Mouse (Mus musculus) embryo, embryonic 10.5 days (tissue): ENCODE data around the gene Drd2.

Experiments
- DNase-seq: peaks from one replicate; pipeline ENCODE4 v3.0.0-alpha.2; 2015; ENCODE audit warnings: low spot score

The Drd2 gene

DNA sequence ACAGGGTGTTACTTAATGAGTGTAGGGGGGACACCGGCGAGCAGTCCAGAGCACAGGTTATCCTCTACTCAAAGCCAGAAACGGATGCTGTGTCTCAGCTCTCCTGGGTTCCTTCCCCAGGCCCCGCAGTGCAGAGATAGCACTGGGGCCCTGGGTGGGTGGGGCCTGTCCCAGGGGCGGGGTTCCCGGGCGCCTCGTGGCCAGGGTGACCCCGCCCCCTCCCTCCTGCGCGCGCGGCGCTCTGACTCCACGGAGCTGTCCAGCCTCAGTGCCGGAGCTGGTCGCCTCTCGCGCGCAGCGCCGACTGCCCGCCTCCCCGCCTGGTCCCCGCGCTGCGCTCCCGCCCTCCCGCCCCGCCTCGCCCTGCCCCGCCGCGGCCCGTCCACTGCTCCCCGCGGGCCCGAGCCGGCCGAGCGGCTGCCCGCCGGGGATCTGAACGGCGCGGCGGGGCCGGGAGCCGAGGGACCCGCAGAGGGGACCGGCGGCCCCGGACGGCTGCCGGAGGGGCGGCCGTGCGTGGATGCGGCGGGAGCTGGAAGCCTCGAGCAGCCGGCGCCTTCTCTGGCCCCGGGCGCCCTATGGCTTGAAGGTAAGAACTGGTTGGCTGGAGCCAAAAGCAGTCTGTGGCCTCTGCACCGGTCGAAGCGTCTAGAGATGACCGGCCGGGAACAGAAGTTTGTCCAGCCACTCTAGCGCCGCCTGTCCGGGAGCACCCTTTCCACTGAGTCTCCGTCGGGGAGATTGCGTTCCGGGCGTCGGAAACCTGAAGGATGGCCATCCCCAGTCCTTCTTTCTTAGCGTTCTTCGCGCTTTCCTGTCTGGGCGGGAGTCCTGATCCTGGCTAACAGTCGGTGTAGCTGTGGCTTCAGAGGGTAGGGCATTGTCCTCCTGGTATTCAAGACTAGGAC lies at the start of gene Drd2:
Gene Drd2, plus strand, starts transcription at position 492 of the 908 bp plus-strand sequence.
- peak; percentile 81 for DNase-seq

DNA sequence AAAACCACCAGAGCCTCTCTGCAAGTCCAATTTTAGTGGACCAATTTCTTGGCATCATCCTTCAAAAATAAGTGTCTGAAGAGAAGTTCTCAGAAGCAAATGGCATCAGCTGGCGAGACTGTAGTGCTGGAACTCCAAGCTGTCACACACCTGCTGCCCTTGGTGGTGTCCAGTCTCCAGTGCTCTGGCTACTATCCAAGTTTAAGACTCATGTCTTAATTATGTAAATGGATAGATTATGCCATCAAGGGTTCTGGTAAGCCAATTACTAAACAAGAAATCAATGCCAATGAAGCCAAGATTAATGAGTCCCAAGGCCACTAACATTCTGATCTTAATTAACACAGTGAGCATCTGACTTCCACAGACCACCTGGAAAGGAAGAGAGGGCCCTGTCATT lies 45.3 kb upstream of the Drd2 start:
- no peak for DNase-seq

DNA sequence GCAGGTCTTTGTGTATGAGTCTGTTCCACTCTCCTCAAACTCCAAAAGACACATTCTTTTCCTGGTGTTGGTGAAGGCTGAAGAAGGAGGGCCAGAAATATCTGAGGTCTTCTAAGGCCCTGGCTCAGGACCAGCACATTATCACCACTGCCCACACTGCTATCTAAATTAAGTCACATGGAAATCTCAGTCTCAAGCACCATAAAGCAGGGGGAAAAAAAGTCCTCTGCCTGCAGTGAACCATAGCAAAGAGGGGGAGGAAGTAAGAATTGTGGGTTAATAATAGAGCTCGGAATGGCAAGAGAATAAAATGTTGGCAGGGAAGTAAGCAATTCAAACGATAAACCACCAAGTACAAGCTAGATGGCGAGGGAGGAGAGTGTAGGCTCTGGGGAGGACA lies 32.9 kb upstream of the Drd2 start:
- no peak for DNase-seq

DNA sequence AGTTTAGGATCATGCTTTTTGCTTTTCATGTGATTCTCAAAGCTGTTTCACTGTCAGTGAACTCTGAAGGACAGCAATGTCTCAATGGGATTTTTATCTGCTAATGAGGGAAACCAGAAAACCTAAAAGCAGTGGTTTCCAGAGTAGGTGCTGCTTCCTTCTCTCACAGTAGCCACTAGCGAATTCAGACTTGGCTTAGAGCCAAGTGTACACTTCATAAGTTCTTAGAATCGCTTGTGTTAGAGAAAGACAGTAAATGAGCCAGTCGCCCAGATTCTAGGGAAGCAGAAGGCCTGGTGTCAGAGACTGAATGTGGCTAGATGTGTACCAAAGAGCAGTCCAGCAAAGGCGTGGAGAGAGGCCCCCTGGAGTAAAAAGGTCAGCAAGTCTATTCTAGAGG lies 29.6 kb upstream of the Drd2 start:
- DNase-seq: no peak

DNA sequence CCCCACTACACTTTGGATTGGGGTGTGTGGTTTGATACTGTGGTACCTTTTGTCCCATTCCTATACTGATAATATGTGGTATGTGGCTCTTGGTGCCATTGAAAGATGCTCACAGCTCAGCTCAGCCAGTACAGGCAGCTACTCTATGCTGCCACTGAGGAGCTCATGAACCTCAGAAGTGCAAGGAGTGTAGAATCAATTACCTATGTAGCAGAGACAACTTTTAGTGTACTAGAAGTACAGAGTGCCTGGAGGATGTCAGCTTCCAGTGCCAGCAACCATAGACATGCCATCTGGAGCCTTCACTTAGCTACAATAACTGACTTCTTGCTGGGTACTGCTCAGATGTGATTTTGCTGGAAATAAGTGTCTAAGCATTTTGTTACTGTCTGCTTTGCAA lies 21.8 kb upstream of the Drd2 start:
- no peak for DNase-seq

DNA sequence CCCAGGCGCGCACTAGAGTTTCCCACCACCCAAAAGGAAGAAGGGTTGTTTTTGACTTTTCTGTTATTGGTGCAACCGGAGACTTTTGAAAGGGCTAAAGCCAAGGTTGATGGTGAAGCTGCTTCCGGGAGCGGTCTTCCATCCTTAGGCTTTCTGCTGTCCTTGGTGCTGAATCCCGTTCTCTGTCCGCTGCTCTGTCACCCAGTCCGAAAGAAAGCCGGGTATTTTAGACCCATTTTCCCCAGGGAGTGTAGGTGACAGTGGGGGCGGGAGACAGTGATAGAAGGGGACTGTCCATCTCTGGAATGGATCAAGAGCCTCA lies 578 bp downstream of the Drd2 start:
- DNase-seq: peak; percentile 88

DNA sequence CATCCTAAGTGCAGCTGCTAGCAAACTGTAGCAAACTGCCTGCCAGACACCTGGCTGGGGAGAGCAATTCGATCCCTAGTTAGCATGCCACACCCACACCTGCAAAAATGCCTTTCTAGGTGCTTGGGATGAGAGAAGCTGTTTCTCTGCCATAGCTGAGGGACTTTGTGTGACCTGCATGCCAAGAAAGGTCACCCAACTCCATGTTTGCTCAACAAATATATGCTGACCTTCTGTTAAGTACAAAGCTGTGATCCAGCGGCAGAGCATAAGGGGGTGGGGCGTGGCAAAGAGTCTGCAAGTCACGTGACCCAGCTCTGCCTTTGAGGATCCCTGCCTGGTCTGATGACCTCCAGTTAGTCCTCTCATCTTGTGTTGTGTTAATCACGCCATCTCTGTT lies 25.3 kb downstream of the Drd2 start:
- DNase-seq: peak; percentile 71

DNA sequence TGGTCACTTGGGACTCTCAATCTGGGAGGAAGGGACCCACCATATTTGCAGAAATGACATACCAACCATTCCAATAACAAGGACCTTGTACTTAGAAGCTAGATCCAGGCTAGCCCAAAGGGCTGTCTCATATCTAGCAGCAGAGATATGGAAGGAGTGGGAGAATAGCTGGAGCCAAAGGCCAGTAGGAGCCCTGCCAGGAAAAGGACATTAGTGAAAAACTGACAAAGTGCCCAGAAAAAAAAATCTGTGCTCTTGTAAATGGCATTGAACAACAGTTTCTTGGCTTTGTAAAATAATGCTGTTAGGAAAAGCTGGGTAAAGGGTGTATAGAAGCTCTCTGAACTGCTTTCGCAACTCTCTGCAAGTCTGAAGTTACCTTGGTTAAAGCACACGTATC lies 33.5 kb downstream of the Drd2 start:
- DNase-seq: no peak

DNA sequence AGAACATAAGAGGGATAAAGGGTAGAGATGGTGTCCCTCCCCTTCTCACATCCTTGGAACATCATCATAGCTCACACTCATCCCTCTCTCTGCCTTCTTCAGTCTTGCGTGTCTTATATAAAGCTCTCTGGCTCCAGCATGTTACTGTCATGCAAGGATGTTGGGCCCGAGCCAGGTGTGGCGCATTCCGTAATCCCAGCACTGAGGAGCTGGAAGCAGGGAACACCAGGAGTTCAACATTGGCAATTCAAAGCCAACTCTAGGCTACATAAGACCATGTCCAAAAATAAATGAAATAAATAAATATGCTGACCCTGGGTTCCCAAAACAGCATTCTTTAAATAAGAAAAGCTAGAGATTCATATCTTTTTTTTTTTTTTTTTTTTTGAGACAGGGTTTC lies 39.5 kb downstream of the Drd2 start:
- no peak for DNase-seq

DNA sequence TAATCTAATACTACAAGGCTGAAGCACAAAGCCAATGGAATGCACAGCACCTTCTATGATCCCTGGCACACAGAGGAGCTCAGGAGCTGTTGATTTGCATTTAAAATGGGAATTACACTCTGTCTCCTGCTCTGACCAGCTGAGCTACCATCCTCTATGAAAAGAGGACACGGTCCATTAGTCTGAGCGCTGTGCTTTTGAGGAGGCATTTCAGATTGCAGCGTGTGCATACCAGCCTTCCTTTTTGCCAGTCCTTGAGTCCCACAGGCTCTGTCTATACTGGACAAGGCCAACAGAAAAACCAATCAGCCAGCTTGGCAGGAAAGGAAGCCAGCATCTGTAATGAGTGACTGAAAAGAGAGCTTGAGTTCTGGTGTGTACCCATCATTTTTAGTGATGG lies 43.6 kb downstream of the Drd2 start:
- DNase-seq: no peak

DNA sequence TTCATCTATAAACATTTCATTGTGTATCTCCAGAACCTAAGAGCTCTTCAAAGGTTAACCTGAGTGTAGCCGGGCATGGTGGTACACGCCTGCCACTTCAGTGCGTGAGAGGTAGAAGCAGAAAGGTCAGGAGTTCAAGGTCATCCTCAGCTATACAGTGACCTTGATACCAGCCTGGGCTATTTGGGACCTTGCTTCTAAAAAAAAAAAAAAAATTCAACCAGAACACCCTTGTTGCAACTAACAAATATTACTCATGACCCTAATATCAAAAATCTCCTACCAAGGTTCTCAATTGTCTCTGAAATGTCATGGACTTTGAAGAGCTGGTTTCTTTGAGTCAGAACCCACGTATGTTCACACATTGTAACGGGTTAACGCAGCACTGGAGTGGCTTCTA lies 44.4 kb downstream of the Drd2 start:
- no peak for DNase-seq

DNA sequence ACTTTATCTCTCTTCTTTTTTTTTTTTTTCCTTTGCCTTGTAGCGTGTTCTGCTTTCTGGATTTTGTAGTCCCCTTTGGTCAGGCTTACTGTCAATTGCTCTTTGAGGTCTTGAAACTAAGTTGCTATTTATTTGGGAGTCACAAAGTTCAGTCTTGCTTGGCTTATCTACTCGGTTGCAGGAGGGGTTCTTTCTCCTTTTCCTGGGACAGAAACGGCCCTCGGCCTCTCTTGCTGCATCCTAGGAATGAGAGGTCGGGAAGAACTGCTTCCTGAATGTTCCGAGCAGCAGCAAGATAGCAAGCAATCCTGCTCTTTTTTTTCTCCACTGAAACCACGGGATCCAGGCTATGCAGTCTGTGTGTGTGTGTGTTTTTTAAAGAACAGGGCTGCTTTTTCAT lies 44.9 kb downstream of the Drd2 start:
- DNase-seq: no peak

DNA sequence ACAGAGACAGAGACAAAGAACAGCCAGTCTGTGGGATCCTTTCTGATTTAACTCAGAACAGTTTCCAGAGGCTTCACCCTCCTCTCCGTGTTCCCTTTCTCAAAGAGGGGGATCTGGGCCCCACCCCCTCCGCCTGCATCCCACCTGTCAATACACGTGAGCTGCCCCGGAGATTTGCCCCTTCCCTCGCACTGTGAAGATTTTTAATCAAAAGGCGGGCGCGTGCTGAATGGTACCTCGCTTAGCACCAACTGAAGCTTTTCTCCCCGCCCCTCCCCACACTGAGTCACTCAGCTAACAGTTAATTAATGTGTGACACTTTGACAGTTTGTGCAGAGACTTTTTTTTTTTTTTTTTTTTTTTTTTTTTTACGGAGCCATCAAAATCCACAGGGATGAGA lies 45.7 kb downstream of the Drd2 start:
- DNase-seq: peak; percentile 5

DNA sequence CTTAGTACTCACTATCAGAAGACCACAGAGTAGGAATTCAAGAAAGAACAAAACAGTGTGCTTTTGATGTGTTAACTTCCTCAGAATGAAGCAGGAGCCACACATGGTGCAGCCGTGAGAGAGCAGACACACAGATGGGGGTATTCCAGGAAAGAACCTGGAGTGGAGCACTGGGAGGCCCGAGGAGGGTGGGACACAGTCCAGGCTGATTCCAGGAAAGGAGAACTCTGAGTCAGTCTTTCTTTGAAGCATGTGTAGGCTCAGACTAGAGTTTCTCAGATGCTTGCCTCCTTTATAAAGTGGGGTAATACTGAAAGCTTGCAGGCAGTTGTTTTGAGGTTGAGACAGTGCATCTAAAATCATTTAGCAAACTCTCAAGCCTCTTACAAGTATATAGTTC lies 51.8 kb downstream of the Drd2 start:
- DNase-seq: no peak

DNA sequence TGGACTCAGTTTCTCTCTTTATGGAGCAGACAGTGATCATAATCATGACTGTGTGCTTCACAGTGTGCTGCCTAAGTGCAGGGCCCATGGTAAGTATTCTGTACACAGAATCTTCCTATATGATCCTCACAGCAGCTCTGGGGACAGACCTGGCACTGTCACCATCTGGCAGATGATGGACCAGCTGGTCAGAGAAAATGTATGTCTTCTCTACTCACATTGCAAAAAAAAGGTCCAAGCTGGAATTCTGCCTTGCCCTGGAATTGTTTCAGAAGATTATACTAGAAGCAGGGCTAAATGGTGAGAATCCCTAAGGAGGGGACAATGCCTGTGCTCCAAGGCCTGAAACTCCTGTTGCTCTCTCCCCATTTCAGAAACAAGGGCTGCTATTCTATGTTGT lies 55.6 kb downstream of the Drd2 start:
- DNase-seq: no peak

DNA sequence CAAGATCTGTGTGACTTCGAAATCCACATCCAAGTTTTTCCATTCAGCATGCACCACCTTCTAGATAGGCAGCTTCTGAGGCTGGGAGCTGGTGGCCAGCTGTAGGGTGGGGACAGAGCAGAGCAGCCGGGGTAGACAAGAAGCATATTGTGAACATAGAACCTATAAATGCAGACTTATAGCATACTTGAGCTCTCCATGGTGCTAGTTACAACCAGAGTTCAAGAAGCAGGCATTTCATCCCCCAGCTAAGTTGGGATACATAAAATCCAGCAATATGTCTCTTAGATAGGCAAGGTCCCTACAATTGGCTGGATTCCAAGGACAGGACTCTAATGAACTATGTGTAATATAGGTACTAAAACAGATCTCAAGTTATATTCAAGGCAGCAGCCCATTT lies 63.3 kb downstream of the Drd2 start:
- DNase-seq: peak; percentile 21

DNA sequence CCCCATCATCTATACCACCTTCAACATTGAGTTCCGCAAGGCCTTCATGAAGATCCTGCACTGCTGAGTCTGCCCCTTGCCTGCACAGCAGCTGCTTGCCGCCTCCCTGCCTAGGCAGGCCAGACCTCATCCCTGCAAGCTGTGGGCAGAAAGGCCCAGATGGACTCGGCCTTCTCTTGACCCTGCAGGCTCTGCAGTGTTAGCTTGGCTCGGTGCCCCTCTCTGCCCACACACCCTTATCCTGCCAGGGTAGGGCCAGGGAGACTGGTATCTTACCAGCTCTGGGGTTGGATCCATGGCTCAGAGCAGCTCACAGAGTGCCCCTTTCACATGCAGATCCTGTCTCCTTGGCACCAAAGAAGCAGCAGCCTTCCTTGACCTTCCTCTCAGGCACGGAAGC lies 66.6 kb downstream of the Drd2 start:
- no peak for DNase-seq

DNA sequence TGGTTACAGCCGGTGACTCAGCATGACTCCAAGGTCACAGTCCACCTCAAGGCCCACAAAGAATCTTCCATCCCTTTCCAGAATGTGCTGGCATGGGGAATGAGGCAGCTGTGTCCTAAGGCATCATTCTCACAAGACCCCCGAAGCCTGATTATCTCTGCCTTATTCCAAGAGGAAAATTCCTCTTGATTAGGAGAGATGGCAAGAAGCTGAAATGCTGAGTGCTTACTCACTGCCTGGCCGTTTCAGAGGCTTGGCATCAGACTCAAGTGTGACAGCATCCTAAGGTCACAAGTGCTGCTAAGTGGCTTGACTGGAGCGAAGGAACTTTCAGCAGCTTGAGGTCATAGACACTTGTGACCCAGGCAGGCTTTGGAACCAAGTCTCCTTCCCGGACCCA lies 70.2 kb downstream of the Drd2 start:
- DNase-seq: no peak

DNA sequence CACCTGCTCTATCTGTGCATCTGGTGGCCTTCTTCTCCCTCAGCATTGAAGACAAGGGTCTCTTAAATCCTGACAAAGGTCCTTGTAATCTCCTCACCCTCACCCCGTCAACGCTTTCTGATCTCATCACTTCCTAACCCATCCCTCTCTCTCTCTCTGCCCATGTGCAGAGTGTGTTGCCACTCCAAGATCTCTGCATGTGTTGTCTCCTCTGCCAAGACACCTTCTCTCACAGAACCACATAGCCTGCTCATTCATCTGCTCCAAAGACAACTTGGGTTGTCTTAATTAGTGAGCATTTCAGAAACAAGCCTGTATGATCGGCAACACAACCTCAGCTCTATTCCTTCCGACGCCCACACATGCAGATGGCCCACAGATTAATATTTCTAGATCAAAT lies 83.4 kb downstream of the Drd2 start:
- DNase-seq: no peak

DNA sequence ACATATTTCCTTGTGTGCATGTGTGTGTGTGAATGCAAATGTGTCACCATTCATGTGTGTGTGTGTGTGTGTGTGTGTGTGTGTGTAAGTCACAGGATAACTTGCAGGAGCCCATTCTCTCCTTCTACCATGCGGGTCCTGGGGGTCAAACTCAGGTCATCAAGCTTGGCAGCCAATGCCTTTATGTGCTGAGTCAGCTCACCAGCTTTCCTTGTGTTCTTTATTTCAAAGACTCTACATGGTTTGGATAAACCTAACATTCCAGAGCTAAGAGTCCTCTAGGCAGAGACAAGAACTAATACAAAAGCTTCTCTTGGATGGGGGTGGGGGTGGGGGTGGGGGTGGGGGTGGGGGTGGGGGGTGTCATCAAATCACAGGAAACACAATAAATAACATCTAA lies 85.2 kb downstream of the Drd2 start:
- DNase-seq: no peak

DNA sequence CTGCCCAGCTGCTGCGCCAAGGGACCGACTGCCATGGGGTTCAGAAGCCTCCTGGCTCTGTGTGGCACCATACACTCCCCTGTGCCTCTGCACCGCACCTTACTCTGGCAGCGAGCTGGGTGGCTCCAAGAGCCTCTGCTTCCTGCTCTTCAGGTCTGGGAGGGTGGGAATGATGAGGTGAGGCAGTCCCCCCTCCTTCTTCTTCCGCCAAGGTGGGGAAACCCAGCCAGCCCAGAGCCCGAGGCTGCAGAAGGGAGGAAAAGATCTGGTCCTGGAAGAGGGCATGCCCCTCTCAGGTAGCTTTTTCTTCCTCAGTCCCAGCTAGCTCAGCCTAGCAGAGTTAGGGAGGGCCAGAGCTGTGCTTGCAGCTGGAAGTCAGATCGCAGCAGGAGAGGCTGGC lies 86.5 kb downstream of the Drd2 start, which contains the start of gene Ankk1:
Gene Ankk1, minus strand, starts transcription at position 101 of the 400 bp plus-strand sequence.
- no peak for DNase-seq

DNA sequence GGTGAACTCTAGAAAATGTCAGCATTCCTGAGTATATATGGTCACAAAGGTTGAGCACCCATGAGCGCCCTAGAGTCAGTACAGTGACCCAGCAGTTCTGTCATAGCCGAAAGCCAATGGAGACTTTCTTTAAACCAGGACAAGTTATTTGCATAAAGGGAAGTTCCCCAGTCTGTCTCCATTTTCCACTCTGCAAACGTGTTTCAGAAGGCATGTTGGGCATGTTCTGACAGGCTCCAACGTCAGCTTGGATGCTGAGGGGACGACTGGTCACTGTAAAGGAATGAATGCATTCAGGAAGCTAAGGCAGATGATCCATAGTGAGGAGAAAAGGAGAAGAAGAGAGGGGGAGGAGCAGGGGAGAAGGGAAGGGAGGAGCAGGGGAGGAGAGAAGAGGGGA lies 87.1 kb downstream of the Drd2 start:
- DNase-seq: no peak

DNA sequence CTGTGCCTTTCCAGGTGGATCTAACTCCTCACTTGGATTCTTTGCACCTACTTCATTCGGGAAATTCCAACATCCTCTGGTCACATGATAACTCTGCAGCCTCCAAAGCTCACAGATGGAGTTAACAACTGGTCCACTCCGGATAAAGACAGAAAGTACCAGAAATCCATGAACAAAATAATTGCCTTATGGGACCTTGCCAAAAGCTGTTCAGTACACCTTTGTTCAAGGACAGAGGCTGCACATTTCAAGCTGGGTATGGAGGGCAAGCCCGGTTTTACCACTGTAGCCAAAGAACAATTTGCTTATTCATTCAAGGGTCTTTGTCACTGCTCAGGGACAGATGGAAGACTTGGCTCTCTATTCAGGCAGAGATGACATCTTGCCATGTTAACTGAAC lies 102.2 kb downstream of the Drd2 start:
- no peak for DNase-seq

DNA sequence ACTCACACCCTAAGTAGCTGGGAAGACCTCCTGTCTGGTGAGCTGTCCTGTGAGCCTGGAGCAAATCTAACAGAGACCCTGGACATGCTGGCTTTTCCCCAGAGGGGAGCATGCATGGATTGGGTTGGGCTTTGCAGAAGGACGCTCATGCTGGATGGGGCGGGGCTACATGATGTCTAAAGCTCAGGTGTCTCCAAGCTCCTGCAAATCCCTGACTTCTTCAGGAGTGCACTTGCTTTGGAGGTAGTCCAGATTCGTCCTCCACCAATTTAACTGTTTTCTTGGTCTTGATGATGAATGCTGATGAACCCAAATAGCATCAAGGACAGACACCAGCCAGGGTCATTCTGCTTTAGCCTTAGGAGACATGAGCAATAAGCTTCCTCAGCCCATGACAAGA lies 110.1 kb downstream of the Drd2 start:
- no peak for DNase-seq
